In the genomic region with DNA sequence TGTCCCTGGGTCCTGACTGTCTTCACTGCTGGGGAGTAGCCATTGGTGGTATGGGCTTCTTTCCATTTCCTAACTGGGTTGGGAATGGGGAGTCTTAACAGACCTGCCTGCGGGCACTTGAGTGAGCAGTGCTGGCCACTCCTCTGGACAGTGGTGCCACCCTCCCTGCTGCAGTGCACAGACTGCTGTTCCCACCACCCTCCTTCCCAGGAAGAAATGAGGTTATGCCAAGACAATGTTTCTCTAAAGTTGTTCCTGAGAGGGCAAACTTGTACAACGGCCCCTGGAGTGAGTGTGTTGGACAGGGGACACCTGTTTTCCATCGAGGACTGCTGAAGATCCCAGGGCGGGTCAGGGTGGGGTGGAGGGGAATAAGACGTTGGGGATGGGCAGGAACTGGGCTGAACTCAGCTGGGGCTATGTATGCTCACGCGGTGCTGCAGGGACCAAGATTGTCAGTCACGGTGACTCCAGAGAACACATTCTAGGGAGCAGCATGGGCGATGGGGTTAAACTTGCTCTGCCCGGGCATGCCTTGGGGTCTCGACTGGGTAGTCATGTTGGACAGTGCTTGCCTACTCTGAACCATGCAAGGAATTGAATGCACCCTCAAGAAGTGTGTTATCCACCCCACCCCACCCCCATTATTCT, we compare ENCODE assay signal across 8 mouse cellular contexts. TPM values are rescaled to one million over a fixed set of nuclear protein-coding genes. Genes with fewer than 3 reads are reported as not detected.
DNase-seq lines count a peak whose midpoint lies in the region; ATAC-seq lines count a peak whose summit lies in the region.

No protein-coding gene starts in this region.

- peak; percentile 25; the same call in 1 of the 2 replicates for ATAC-seq in hindbrain, embryonic 16.5 days
- ATAC-seq in midbrain, embryonic 11.5 days (ENCODE audit: low FRiP score): no peak
- ATAC-seq in activated CD4-positive, CD25-positive, alpha-beta regulatory T cell, adult 4 months: no peak

- peak overlapping the region; percentile 93 for H3K4me3 ChIP-seq in brown adipose tissue, adult 24 weeks (ENCODE audit: insufficient read depth, low read depth, low read length)
- H3K4me3 ChIP-seq in hindbrain, embryonic 16.5 days (ENCODE audit: low read length): peak overlapping the region; percentile 86
- H3K4me3 ChIP-seq in midbrain, embryonic 11.5 days (ENCODE audit: low read depth, low read length): peak overlapping the region; percentile 93

- WGBS in hindbrain, embryonic 16.5 days: 53% methylated on average over 11 of the region's 11 CpGs
- 65% methylated on average over 11 of the region's 11 CpGs for WGBS in midbrain, embryonic 11.5 days

- H3K27me3 ChIP-seq in hindbrain, embryonic 16.5 days (replicated peaks; ENCODE audit: control insufficient read depth, insufficient read depth, low read length): no peaks in the 10 kb centered on the region
- no peaks in the 10 kb centered on the region for H3K27me3 ChIP-seq in midbrain, embryonic 11.5 days (ENCODE audit: control insufficient read depth, insufficient read depth, low read length)

- peak; percentile 35 for DNase-seq in kidney, adult 18-20 months
- no peak for DNase-seq in kidney, postnatal 36 days
- peak; percentile 86 for DNase-seq in midbrain, embryonic 11.5 days (ENCODE audit: low spot score, missing footprints)
- DNase-seq in gastrocnemius, postnatal 4 days (ENCODE audit: low spot score in 2 of 2): no peak
- no peak for DNase-seq in testis, postnatal 14 days (ENCODE audit: low spot score)

- H3K4me2 ChIP-seq in hindbrain, embryonic 16.5 days (ENCODE audit: low read length): peak overlapping the region; percentile 93
- peak overlapping the region; percentile 93 for H3K4me2 ChIP-seq in midbrain, embryonic 11.5 days

- H3K9ac ChIP-seq in hindbrain, embryonic 16.5 days (ENCODE audit: low read depth, low read length): peak overlapping the region; percentile 81
- peak overlapping the region; percentile 94 for H3K9ac ChIP-seq in midbrain, embryonic 11.5 days (ENCODE audit: low read length)

- H3K9me3 ChIP-seq in hindbrain, embryonic 16.5 days (ENCODE audit: control insufficient read depth, low read length): no peaks in the 10 kb centered on the region
- H3K9me3 ChIP-seq in midbrain, embryonic 11.5 days (ENCODE audit: control insufficient read depth, low read length): no peaks in the 10 kb centered on the region

- H3K27ac ChIP-seq in brown adipose tissue, adult 24 weeks (replicated peaks; ENCODE audit: low read depth, low read length): peak overlapping the region; percentile 97
- H3K27ac ChIP-seq in hindbrain, embryonic 16.5 days (ENCODE audit: low read depth, low read length): peak overlapping the region; percentile 78
- H3K27ac ChIP-seq in midbrain, embryonic 11.5 days (ENCODE audit: low read depth, low read length): no peak overlapping the region

- H3K4me1 ChIP-seq in brown adipose tissue, adult 24 weeks (ENCODE audit: control insufficient read depth, insufficient read depth, insufficient read length, low read length): peaks cover 57% of the 10 kb centered on the region
- H3K4me1 ChIP-seq in hindbrain, embryonic 16.5 days (ENCODE audit: control insufficient read depth, insufficient read depth, low read depth, low read length): peaks cover 49% of the 10 kb centered on the region
- H3K4me1 ChIP-seq in midbrain, embryonic 11.5 days (ENCODE audit: control insufficient read depth, insufficient read depth, low read length): peaks cover 25% of the 10 kb centered on the region

- no peaks in the 10 kb centered on the region for H3K36me3 ChIP-seq in hindbrain, embryonic 16.5 days (ENCODE audit: control insufficient read depth, insufficient read depth, low read length)
- no peaks in the 10 kb centered on the region for H3K36me3 ChIP-seq in midbrain, embryonic 11.5 days (ENCODE audit: control insufficient read depth, insufficient read depth, low read length)

RNA-seq across cellular contexts. Expression of a gene that starts 1.5 kb away (rescaled TPM):
- 289 and 375 TPM in 2 replicates for polyA plus RNA-seq in brown adipose tissue, adult 24 weeks (2012; ENCODE audit: insufficient read depth, insufficient read length, missing spikeins)
- polyA plus RNA-seq in hindbrain, embryonic 16.5 days (2015; fragmentation: Nextera tagmentation; extraction: Ambion mirVana): 532 and 585 TPM in 2 replicates
- polyA plus RNA-seq in midbrain, embryonic 11.5 days (2014; fragmentation: Nextera tagmentation; extraction: Ambion mirVana): 256 and 276 TPM in 2 replicates
- 100 to 1,000 TPM; 347 to 375 TPM for total RNA-seq in gastrocnemius, postnatal 4 days (2021)
- polyA plus RNA-seq in activated CD4-positive, CD25-positive, alpha-beta regulatory T cell, adult 4 months (2017; shearing (Covaris generic)): 100 to 1,000 TPM; 155 to 235 TPM

RNA-seq across cellular contexts. Expression of a gene that starts 15.0 kb away (rescaled TPM):
- polyA plus RNA-seq in brown adipose tissue, adult 24 weeks (2012; ENCODE audit: insufficient read depth, insufficient read length, missing spikeins): 6.7 and 13.2 TPM in 2 replicates
- 97.4 and 98.7 TPM in 2 replicates for polyA plus RNA-seq in hindbrain, embryonic 16.5 days (2015; fragmentation: Nextera tagmentation; extraction: Ambion mirVana)
- 61.1 and 63.8 TPM in 2 replicates for polyA plus RNA-seq in midbrain, embryonic 11.5 days (2014; fragmentation: Nextera tagmentation; extraction: Ambion mirVana)
- total RNA-seq in gastrocnemius, postnatal 4 days (2021): 10 to 100 TPM; 24.5 to 26.8 TPM
- 10 to 100 TPM; 22.8 to 50.7 TPM for polyA plus RNA-seq in activated CD4-positive, CD25-positive, alpha-beta regulatory T cell, adult 4 months (2017; shearing (Covaris generic))

RNA-seq across cellular contexts. Expression of a gene that starts 40.4 kb away (rescaled TPM):
- not detected in 2 replicates for polyA plus RNA-seq in brown adipose tissue, adult 24 weeks (2012; ENCODE audit: insufficient read depth, insufficient read length, missing spikeins)
- polyA plus RNA-seq in hindbrain, embryonic 16.5 days (2015; fragmentation: Nextera tagmentation; extraction: Ambion mirVana): 2.1 and 3.2 TPM in 2 replicates
- 0.57 and 0.70 TPM in 2 replicates for polyA plus RNA-seq in midbrain, embryonic 11.5 days (2014; fragmentation: Nextera tagmentation; extraction: Ambion mirVana)
- 10 to 100 TPM in 1 of 2 experiments, 1 to 10 TPM in 1; 10.0 to 10.3 TPM for total RNA-seq in gastrocnemius, postnatal 4 days (2021)
- not detected for polyA plus RNA-seq in activated CD4-positive, CD25-positive, alpha-beta regulatory T cell, adult 4 months (2017; shearing (Covaris generic))

RNA-seq across cellular contexts. Expression of a gene that starts 49.2 kb away (rescaled TPM):
- 0.83 and 1.3 TPM in 2 replicates for polyA plus RNA-seq in brown adipose tissue, adult 24 weeks (2012; ENCODE audit: insufficient read depth, insufficient read length, missing spikeins)
- polyA plus RNA-seq in hindbrain, embryonic 16.5 days (2015; fragmentation: Nextera tagmentation; extraction: Ambion mirVana): 0.28 and 0.41 TPM in 2 replicates
- 5.0 and 6.2 TPM in 2 replicates for polyA plus RNA-seq in midbrain, embryonic 11.5 days (2014; fragmentation: Nextera tagmentation; extraction: Ambion mirVana)
- total RNA-seq in gastrocnemius, postnatal 4 days (2021): under 1 TPM; 0.88 to 0.96 TPM
- 100 to 1,000 TPM; 419 to 490 TPM for polyA plus RNA-seq in activated CD4-positive, CD25-positive, alpha-beta regulatory T cell, adult 4 months (2017; shearing (Covaris generic))

RNA-seq across cellular contexts. Expression of a gene that starts 52.1 kb away (rescaled TPM):
- 0.36 and 1.0 TPM in 2 replicates for polyA plus RNA-seq in brown adipose tissue, adult 24 weeks (2012; ENCODE audit: insufficient read depth, insufficient read length, missing spikeins)
- polyA plus RNA-seq in hindbrain, embryonic 16.5 days (2015; fragmentation: Nextera tagmentation; extraction: Ambion mirVana): 1.3 and 2.2 TPM in 2 replicates
- polyA plus RNA-seq in midbrain, embryonic 11.5 days (2014; fragmentation: Nextera tagmentation; extraction: Ambion mirVana): 1.1 and 1.6 TPM in 2 replicates
- total RNA-seq in gastrocnemius, postnatal 4 days (2021): 1 to 10 TPM; 6.0 to 7.7 TPM
- not detected for polyA plus RNA-seq in activated CD4-positive, CD25-positive, alpha-beta regulatory T cell, adult 4 months (2017; shearing (Covaris generic))

Comparison
In these comparisons a context has a peak if more than half of its experiments do, and no peak if none do; other contexts are left out.
1. DNase-seq: peak in kidney, adult 18-20 months (single experiment) and midbrain, embryonic 11.5 days (single experiment); none in kidney, postnatal 36 days (0 of 2), gastrocnemius, postnatal 4 days (0 of 2) and testis, postnatal 14 days (single experiment).
2. Peak in every context shown above with its lines, with median percentiles within 50 percentile points of each other: H3K4me3 ChIP-seq.